Comparison of ENCODE assay signal across 12 mouse cellular contexts in genomic region chr1:162075416-162075815, GRCm38 (mm10).
DNase-seq lines count a peak whose midpoint lies in the region; ATAC-seq and TF ChIP-seq lines count a peak whose summit lies in the region.
"Had no signal": no experiment of that assay in that cellular context is flagged by ENCODE, and none has a peak within 500 bp of the region (broad histone marks: within the 10 kb centered on the region; RNA-seq: fewer than 3 reads in every experiment).

No protein-coding gene starts in this region.

- no peaks in the 10 kb centered on the region for H3K9me3 ChIP-seq in liver, embryonic 14.5 days (ENCODE audit: control insufficient read depth, low read length)
- no peaks in the 10 kb centered on the region for H3K9me3 ChIP-seq in embryonic facial prominence, embryonic 14.5 days (ENCODE audit: control insufficient read depth, low read length)
- H3K9me3 ChIP-seq: hindbrain, embryonic 15.5 days; neural tube, embryonic 12.5 days had no signal

- H3K4me3 ChIP-seq in liver, embryonic 14.5 days (ENCODE audit: insufficient read depth in 1 of 2, low read depth in 2 of 2, low read length in 2 of 2): no peak overlapping the region
- H3K4me3 ChIP-seq in embryonic facial prominence, embryonic 14.5 days (ENCODE audit: low read depth, low read length): no peak overlapping the region
- H3K4me3 ChIP-seq: hindbrain, embryonic 15.5 days; neural tube, embryonic 12.5 days had no signal

- intact Hi-C loops in heart, postnatal 25 days (cut with DNase I): no loop called here

- 58% methylated on average over 4 of the region's 4 CpGs for WGBS in liver, embryonic 14.5 days (ENCODE audit: insufficient replicate concordance)
- 24% methylated on average over 4 of the region's 4 CpGs for WGBS in embryonic facial prominence, embryonic 14.5 days

- DNase-seq in heart, adult 11 months: peak; percentile 84
- DNase-seq in heart, postnatal 25 days (ENCODE audit: low spot score): no peak
- DNase-seq in liver, embryonic 14.5 days (ENCODE audit: low read depth in 3 of 3, low spot score in 3 of 3): no peak
- DNase-seq in liver: no peak
- DNase-seq in embryonic facial prominence, embryonic 14.5 days (ENCODE audit: low spot score): no peak
- peak; percentile 39 for DNase-seq in neural tube, embryonic 10.5 days (ENCODE audit: extremely low spot score, low spot score)
- DNase-seq in cerebellum, adult 11-12 months: no peak
- no peak for DNase-seq in urinary bladder, adult 2 months (ENCODE audit: low spot score)
- DNase-seq: adrenal gland, postnatal 25 days; spleen, adult 18-20 months had no signal

- H3K4me2 ChIP-seq in liver, embryonic 14.5 days (ENCODE audit: low read depth): no peak overlapping the region
- H3K4me2 ChIP-seq in embryonic facial prominence, embryonic 14.5 days (ENCODE audit: low read depth, low read length): peak overlapping the region; percentile 10
- H3K4me2 ChIP-seq: hindbrain, embryonic 15.5 days; neural tube, embryonic 12.5 days had no signal

- no peaks in the 10 kb centered on the region for H3K36me3 ChIP-seq in liver, embryonic 14.5 days (replicated peaks; ENCODE audit: control insufficient read depth, insufficient read depth, low read depth)
- H3K36me3 ChIP-seq in embryonic facial prominence, embryonic 14.5 days (ENCODE audit: control insufficient read depth, insufficient read depth, low read length): no peaks in the 10 kb centered on the region
- H3K36me3 ChIP-seq: hindbrain, embryonic 15.5 days; neural tube, embryonic 12.5 days had no signal

- H3K4me1 ChIP-seq in liver, embryonic 14.5 days (replicated peaks; ENCODE audit: control insufficient read depth in 2 of 2, insufficient read depth in 2 of 2, low read length in 1 of 2): no peaks in the 10 kb centered on the region
- peaks cover 56% of the 10 kb centered on the region for H3K4me1 ChIP-seq in embryonic facial prominence, embryonic 14.5 days (ENCODE audit: control insufficient read depth, insufficient read depth, low read length)
- H3K4me1 ChIP-seq: hindbrain, embryonic 15.5 days had no signal

- no peak overlapping the region for H3K9ac ChIP-seq in liver, embryonic 14.5 days (replicated peaks)
- H3K9ac ChIP-seq in embryonic facial prominence, embryonic 14.5 days (ENCODE audit: low read depth, low read length): peak overlapping the region; percentile 32
- H3K9ac ChIP-seq: hindbrain, embryonic 15.5 days; neural tube, embryonic 12.5 days had no signal

- no peak overlapping the region for H3K27ac ChIP-seq in liver, embryonic 14.5 days
- H3K27ac ChIP-seq in embryonic facial prominence, embryonic 14.5 days (replicated peaks; ENCODE audit: low read depth, low read length): peak overlapping the region; percentile 95
- H3K27ac ChIP-seq: hindbrain, embryonic 15.5 days; neural tube, embryonic 12.5 days had no signal

- no peak for ATAC-seq in liver, embryonic 14.5 days (ENCODE audit: insufficient read depth)
- ATAC-seq in embryonic facial prominence, embryonic 14.5 days (ENCODE audit: low read depth): no peak

- TF ChIP-seq EP300 in liver, embryonic 14.5 days (IDR thresholded peaks at IDR 0.05; ENCODE audit: low read depth): no peak

- TF ChIP-seq CTCF in liver, embryonic 14.5 days (IDR thresholded peaks at IDR 0.05; ENCODE audit: low read depth): 0 out of 2 replicates have a peak, but pooled peaks have one; percentile 9

- H3K27me3 ChIP-seq in liver, embryonic 14.5 days (ENCODE audit: control insufficient read depth, insufficient read depth, low read length): no peaks in the 10 kb centered on the region
- no peaks in the 10 kb centered on the region for H3K27me3 ChIP-seq in embryonic facial prominence, embryonic 14.5 days (replicated peaks; ENCODE audit: control insufficient read depth, insufficient read depth, low read length)
- H3K27me3 ChIP-seq: hindbrain, embryonic 15.5 days; neural tube, embryonic 12.5 days had no signal

Comparison
In these comparisons a context has a peak if more than half of its experiments do, and no peak if none do; other contexts are left out.
1. DNase-seq: peak in heart, adult 11 months (single experiment) and neural tube, embryonic 10.5 days (single experiment); none in heart, postnatal 25 days (single experiment), liver, embryonic 14.5 days (0 of 3), liver (single experiment), embryonic facial prominence, embryonic 14.5 days (single experiment), cerebellum, adult 11-12 months (single experiment) and urinary bladder, adult 2 months (single experiment).